Mouse (Mus musculus): ENCODE results near the gene Gmpr2. TPM values are rescaled to one million over a fixed set of nuclear protein-coding genes. Genes with fewer than 3 reads are reported as not detected.
A peak's percentile ranks its signal among the peaks of the same experiment; 100 is the strongest.

Gene Gmpr2
- polyA plus RNA-seq, 1 experiment = 26.7 TPM

- Histone ChIP-seq H3K27ac (ENCODE audit: insufficient read depth, low read length) (no peak within 1 kb of the TSS), H3K4me1 (ENCODE audit: control insufficient read depth, insufficient read depth, low read length) (no peaks in the 10 kb centered on the region), H3K4me3 (ENCODE audit: low read depth, low read length) (no peak within 1 kb of the TSS), H3K36me3 (ENCODE audit: control insufficient read depth, insufficient read depth, low read length, poor library complexity, severe bottlenecking) (no peaks in the 10 kb centered on the region), H3K27me3 (ENCODE audit: control insufficient read depth, insufficient read depth, low read length, poor library complexity, severe bottlenecking) (no peaks in the 10 kb centered on the region), H3K9me3 (replicated peaks; ENCODE audit: control insufficient read depth, insufficient read depth, low read length, poor library complexity, severe bottlenecking) (no peaks in the 10 kb centered on the region), H3K9ac (ENCODE audit: low read depth, poor library complexity, severe bottlenecking) (no peak within 1 kb of the TSS)
- TF ChIP-seq EP300 (IDR thresholded peaks at IDR 0.05; ENCODE audit: insufficient read depth, low read depth, low read length) = no peak
- TF ChIP-seq CTCF (IDR thresholded peaks at IDR 0.05; ENCODE audit: low read depth, low read length) = no peak
- no peak for TF ChIP-seq POLR2A (IDR thresholded peaks at IDR 0.05; ENCODE audit: insufficient read depth, low read length)
Observed at GRCm38 (mm10) chr14:55649884-55650283, 21.9 kb upstream of the Gmpr2 start, which contains the start of gene Tssk4. Gene Tssk4, plus strand, starts transcription at chr14:55650184.

GRCm38 (mm10) chr14:55651528-55651927 is 20.2 kb upstream of the Gmpr2 start:
- TF ChIP-seq POLR2A (IDR thresholded peaks at IDR 0.05; ENCODE audit: insufficient read depth, low read length) (no peak), CTCF (IDR thresholded peaks at IDR 0.05; ENCODE audit: low read depth, low read length) (no peak), EP300 (IDR thresholded peaks at IDR 0.05; ENCODE audit: insufficient read depth, low read depth, low read length) (no peak)
- no peaks in the 10 kb centered on the region for H3K9me3 ChIP-seq (replicated peaks; ENCODE audit: control insufficient read depth, insufficient read depth, low read length, poor library complexity, severe bottlenecking)
- H3K4me1 ChIP-seq (ENCODE audit: control insufficient read depth, insufficient read depth, low read length) = no peaks in the 10 kb centered on the region
- no peaks in the 10 kb centered on the region for H3K27me3 ChIP-seq (ENCODE audit: control insufficient read depth, insufficient read depth, low read length, poor library complexity, severe bottlenecking)
- H3K9ac ChIP-seq (ENCODE audit: low read depth, poor library complexity, severe bottlenecking) = no peak overlapping the region
- H3K27ac ChIP-seq (ENCODE audit: insufficient read depth, low read length) = no peak overlapping the region
- H3K4me3 ChIP-seq (ENCODE audit: low read depth, low read length) = no peak overlapping the region
- H3K36me3 ChIP-seq (ENCODE audit: control insufficient read depth, insufficient read depth, low read length, poor library complexity, severe bottlenecking) = no peaks in the 10 kb centered on the region

GRCm38 (mm10) chr14:55656935-55657334 is 14.8 kb upstream of the Gmpr2 start:
- H3K27me3 ChIP-seq (ENCODE audit: control insufficient read depth, insufficient read depth, low read length, poor library complexity, severe bottlenecking) = no peaks in the 10 kb centered on the region
- H3K4me3 ChIP-seq (ENCODE audit: low read depth, low read length) = no peak overlapping the region
- TF ChIP-seq CTCF (IDR thresholded peaks at IDR 0.05; ENCODE audit: low read depth, low read length) = no peak
- TF ChIP-seq POLR2A (IDR thresholded peaks at IDR 0.05; ENCODE audit: insufficient read depth, low read length) = no peak
- no peak for TF ChIP-seq EP300 (IDR thresholded peaks at IDR 0.05; ENCODE audit: insufficient read depth, low read depth, low read length)
- H3K36me3 ChIP-seq (ENCODE audit: control insufficient read depth, insufficient read depth, low read length, poor library complexity, severe bottlenecking) = peaks cover 8% of the 10 kb centered on the region
- H3K4me1 ChIP-seq (ENCODE audit: control insufficient read depth, insufficient read depth, low read length) = no peaks in the 10 kb centered on the region
- no peaks in the 10 kb centered on the region for H3K9me3 ChIP-seq (replicated peaks; ENCODE audit: control insufficient read depth, insufficient read depth, low read length, poor library complexity, severe bottlenecking)
- H3K27ac ChIP-seq (ENCODE audit: insufficient read depth, low read length) = no peak overlapping the region
- no peak overlapping the region for H3K9ac ChIP-seq (ENCODE audit: low read depth, poor library complexity, severe bottlenecking)

GRCm38 (mm10) chr14:55658011-55658410 is 13.7 kb upstream of the Gmpr2 start:
- Histone ChIP-seq H3K36me3 (ENCODE audit: control insufficient read depth, insufficient read depth, low read length, poor library complexity, severe bottlenecking) (peaks cover 12% of the 10 kb centered on the region), H3K4me1 (ENCODE audit: control insufficient read depth, insufficient read depth, low read length) (no peaks in the 10 kb centered on the region), H3K27ac (ENCODE audit: insufficient read depth, low read length) (no peak overlapping the region), H3K4me3 (ENCODE audit: low read depth, low read length) (no peak overlapping the region), H3K9me3 (replicated peaks; ENCODE audit: control insufficient read depth, insufficient read depth, low read length, poor library complexity, severe bottlenecking) (no peaks in the 10 kb centered on the region), H3K9ac (ENCODE audit: low read depth, poor library complexity, severe bottlenecking) (no peak overlapping the region), H3K27me3 (ENCODE audit: control insufficient read depth, insufficient read depth, low read length, poor library complexity, severe bottlenecking) (no peaks in the 10 kb centered on the region)
- TF ChIP-seq EP300 (IDR thresholded peaks at IDR 0.05; ENCODE audit: insufficient read depth, low read depth, low read length) (no peak), CTCF (IDR thresholded peaks at IDR 0.05; ENCODE audit: low read depth, low read length) (no peak), POLR2A (IDR thresholded peaks at IDR 0.05; ENCODE audit: insufficient read depth, low read length) (no peak)

- Histone ChIP-seq H3K27ac (ENCODE audit: insufficient read depth, low read length) (peak within 1 kb of the TSS; percentile 5; the same call in 1 of the 2 replicates), H3K9ac (ENCODE audit: low read depth, poor library complexity, severe bottlenecking) (peak within 1 kb of the TSS; percentile 86), H3K27me3 (ENCODE audit: control insufficient read depth, insufficient read depth, low read length, poor library complexity, severe bottlenecking) (no peaks in the 10 kb centered on the region), H3K4me1 (ENCODE audit: control insufficient read depth, insufficient read depth, low read length) (no peaks in the 10 kb centered on the region), H3K36me3 (ENCODE audit: control insufficient read depth, insufficient read depth, low read length, poor library complexity, severe bottlenecking) (peaks cover 22% of the 10 kb centered on the region), H3K4me3 (ENCODE audit: low read depth, low read length) (peak within 1 kb of the TSS; percentile 99), H3K9me3 (replicated peaks; ENCODE audit: control insufficient read depth, insufficient read depth, low read length, poor library complexity, severe bottlenecking) (no peaks in the 10 kb centered on the region)
- TF ChIP-seq EP300 (IDR thresholded peaks at IDR 0.05; ENCODE audit: insufficient read depth, low read depth, low read length) = no peak
- TF ChIP-seq CTCF (IDR thresholded peaks at IDR 0.05; ENCODE audit: low read depth, low read length) = peak; percentile 51
Observed at GRCm38 (mm10) chr14:55659960-55660573, 11.7 kb upstream of the Gmpr2 start, which contains the start of gene Mdp1. Gene Mdp1, minus strand, starts transcription at chr14:55660508.

- Histone ChIP-seq H3K36me3 (ENCODE audit: control insufficient read depth, insufficient read depth, low read length, poor library complexity, severe bottlenecking) (peaks cover 22% of the 10 kb centered on the region), H3K9ac (ENCODE audit: low read depth, poor library complexity, severe bottlenecking) (no peak overlapping the region), H3K4me3 (ENCODE audit: low read depth, low read length) (no peak overlapping the region), H3K4me1 (ENCODE audit: control insufficient read depth, insufficient read depth, low read length) (no peaks in the 10 kb centered on the region), H3K27ac (ENCODE audit: insufficient read depth, low read length) (no peak overlapping the region), H3K27me3 (ENCODE audit: control insufficient read depth, insufficient read depth, low read length, poor library complexity, severe bottlenecking) (no peaks in the 10 kb centered on the region), H3K9me3 (replicated peaks; ENCODE audit: control insufficient read depth, insufficient read depth, low read length, poor library complexity, severe bottlenecking) (no peaks in the 10 kb centered on the region)
- TF ChIP-seq EP300 (IDR thresholded peaks at IDR 0.05; ENCODE audit: insufficient read depth, low read depth, low read length) = no peak
- no peak for TF ChIP-seq POLR2A (IDR thresholded peaks at IDR 0.05; ENCODE audit: insufficient read depth, low read length)
- no peak for TF ChIP-seq CTCF (IDR thresholded peaks at IDR 0.05; ENCODE audit: low read depth, low read length)
Observed at GRCm38 (mm10) chr14:55660636-55661035, 11.1 kb upstream of the Gmpr2 start.
